Mouse (Mus musculus) forebrain, embryonic 12.5 days (tissue): ENCODE data around the gene Cadm4. TPM values are rescaled to one million over a fixed set of nuclear protein-coding genes. Genes with fewer than 3 reads are reported as not detected.
"Not testable (repeated sequence)": the region's sequence is repeated elsewhere in the genome, so short reads cannot be mapped to it uniquely, and the experiment has no call there.

Experiments
- ATAC-seq: fragments of 200-750 bp; cut with Nextera tagmentation; 2 replicates; pipeline ENCODE4 v1.8.0; 2017; ENCODE audit warnings: moderate TSS enrichment; ENCODE audit not compliant: low FRiP score
- H3K27ac ChIP-seq: fragments of 300-500 bp; sonication (generic); 2 replicates; pipeline ENCODE4 v1.5.1; 2016; ENCODE audit warnings: mild to moderate bottlenecking
- H3K27me3 ChIP-seq: fragments of 300-500 bp; sonication (generic); 2 replicates; pipeline ENCODE4 v1.6.1; 2016; ENCODE audit warnings: mild to moderate bottlenecking
- H3K36me3 ChIP-seq: fragments of 300-500 bp; sonication (generic); replicated peaks from 2 replicates; pipeline ENCODE4 v1.6.1; 2016; ENCODE audit warnings: mild to moderate bottlenecking
- H3K4me1 ChIP-seq: fragments of 300-500 bp; sonication (generic); 2 replicates; pipeline ENCODE4 v1.6.1; 2016
- H3K4me2 ChIP-seq: fragments of 300-500 bp; sonication (generic); 2 replicates; pipeline ENCODE4 v1.6.1; 2016; ENCODE audit warnings: mild to moderate bottlenecking, moderate library complexity
- H3K4me3 ChIP-seq: fragments of 300-500 bp; sonication (generic); replicated peaks from 2 replicates; pipeline ENCODE4 v1.5.1; 2016; ENCODE audit warnings: mild to moderate bottlenecking
- H3K9ac ChIP-seq: fragments of 300-500 bp; sonication (generic); 2 replicates; pipeline ENCODE4 v1.6.1; 2016; ENCODE audit warnings: mild to moderate bottlenecking
- H3K9me3 ChIP-seq: fragments of 300-500 bp; sonication (generic); 2 replicates; pipeline ENCODE4 v1.6.1; 2016
- WGBS: fragments of 180-500 bp; shearing (Covaris S2); methylation state at CpG from one replicate; pipeline ENCODE4 v1.1.7; 2016; 5-methylcytosine and 5-hydroxymethylcytosine counted together
- polyA plus RNA-seq: library from polyadenylated mRNA; unstranded; fragments of >200 nt; fragmentation: Nextera tagmentation; extraction: Ambion mirVana; gene quantifications from 2 replicates; pipeline ENCODE4 v1.2.1, GENCODE M21; 2016

The Cadm4 gene
- polyA plus RNA-seq, 1 experiment from 2014 or later, result 32.1 TPM

DNA sequence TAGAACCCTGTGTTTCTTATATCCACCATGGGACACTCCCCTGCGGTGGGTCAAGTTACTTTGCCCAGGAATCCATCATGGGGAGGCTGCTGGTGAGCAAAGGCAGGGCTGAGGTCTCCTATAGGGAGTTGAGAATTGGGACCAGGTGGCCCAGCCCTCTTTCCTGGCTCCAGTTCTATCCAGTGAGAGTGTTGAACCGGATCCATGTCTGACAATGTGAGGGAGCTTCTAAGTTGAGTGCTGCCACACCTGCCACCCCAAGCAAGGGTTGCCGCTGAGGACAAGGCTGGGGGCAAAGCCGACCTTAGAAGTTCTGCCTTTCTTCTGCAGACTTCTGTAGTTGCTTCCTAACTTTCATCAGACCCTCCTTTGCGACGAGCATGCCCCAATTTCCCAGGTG, 1.5 kb downstream of the Cadm4 start:
- not testable (repeated sequence) for ATAC-seq, H3K9me3 ChIP-seq, H3K36me3 ChIP-seq, H3K27me3 ChIP-seq, H3K27ac ChIP-seq
- Histone ChIP-seq H3K4me1 (peaks cover 77% of the 10 kb centered on the region), H3K4me2 (peak overlapping the region; percentile 88), H3K4me3 (peak overlapping the region; percentile 90), H3K9ac (peak overlapping the region; percentile 96)
- WGBS, result 58% methylated on average over 6 of the region's 6 CpGs

DNA sequence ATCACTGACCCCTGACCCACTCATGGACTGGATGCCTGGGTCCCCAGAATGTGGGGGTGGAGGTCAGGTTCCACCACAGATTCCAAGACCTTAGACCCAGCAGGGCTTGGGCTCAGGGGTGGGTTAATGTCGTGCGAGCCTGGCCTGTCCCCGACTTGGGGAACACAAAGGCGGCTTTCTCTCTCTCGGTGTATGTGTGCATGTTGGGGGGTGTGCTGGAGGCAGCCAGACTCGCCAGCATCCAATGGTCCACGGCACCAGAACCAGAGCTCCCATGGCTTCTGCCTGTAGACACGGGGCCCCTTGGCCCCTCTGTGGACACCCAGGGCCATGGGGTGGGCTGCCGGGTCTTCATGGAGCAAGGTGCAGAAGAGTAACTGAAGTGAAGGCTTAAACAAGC, 3.7 kb downstream of the Cadm4 start:
- no peaks in the 10 kb centered on the region for H3K27me3 ChIP-seq
- H3K4me2 ChIP-seq, result peak overlapping the region; percentile 57
- H3K9ac ChIP-seq, result peak overlapping the region; percentile 64; the same call in 1 of the 2 replicates
- H3K9me3 ChIP-seq, result no peaks in the 10 kb centered on the region
- peaks cover 10% of the 10 kb centered on the region for H3K36me3 ChIP-seq
- 80% methylated on average over 9 of the region's 9 CpGs for WGBS
- H3K27ac ChIP-seq, result peak overlapping the region; percentile 84
- ATAC-seq, result no peak
- peaks cover 65% of the 10 kb centered on the region for H3K4me1 ChIP-seq
- H3K4me3 ChIP-seq, result peak overlapping the region; percentile 0; the same call in 1 of the 2 replicates

DNA sequence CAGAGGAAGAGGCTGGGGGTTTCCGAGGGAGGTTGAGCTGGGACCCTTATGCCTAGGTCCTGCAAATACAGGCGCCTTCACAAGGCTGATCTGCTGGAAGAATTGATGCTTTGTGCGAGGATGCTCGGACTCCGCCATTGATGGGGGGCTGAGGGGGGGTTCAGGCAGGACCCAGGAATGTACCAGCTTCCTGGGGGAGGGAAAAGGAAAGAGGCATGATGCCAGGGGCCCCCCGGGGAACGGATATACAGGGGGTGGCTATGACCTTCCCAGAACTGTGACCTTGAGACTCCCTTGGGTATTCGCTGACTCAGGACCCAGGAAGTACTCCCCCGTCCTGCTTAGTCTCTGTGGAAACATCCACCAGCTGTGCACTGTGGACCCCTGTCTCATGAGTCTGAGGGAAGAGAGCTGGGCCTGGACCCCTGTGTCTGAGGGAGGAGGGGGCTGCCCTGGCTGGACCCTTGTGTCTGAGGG, 4.9 kb downstream of the Cadm4 start:
- Histone ChIP-seq H3K36me3 (peaks cover 16% of the 10 kb centered on the region), H3K27me3 (no peaks in the 10 kb centered on the region), H3K4me2 (peak overlapping the region; percentile 57), H3K27ac (peak overlapping the region; percentile 84), H3K4me3 (peak overlapping the region; percentile 29), H3K4me1 (peaks cover 55% of the 10 kb centered on the region), H3K9me3 (no peaks in the 10 kb centered on the region), H3K9ac (peak overlapping the region; percentile 64)
- ATAC-seq, result peak; percentile 70; the same call in 1 of the 2 replicates
- WGBS, result 42% methylated on average over 9 of the region's 9 CpGs

DNA sequence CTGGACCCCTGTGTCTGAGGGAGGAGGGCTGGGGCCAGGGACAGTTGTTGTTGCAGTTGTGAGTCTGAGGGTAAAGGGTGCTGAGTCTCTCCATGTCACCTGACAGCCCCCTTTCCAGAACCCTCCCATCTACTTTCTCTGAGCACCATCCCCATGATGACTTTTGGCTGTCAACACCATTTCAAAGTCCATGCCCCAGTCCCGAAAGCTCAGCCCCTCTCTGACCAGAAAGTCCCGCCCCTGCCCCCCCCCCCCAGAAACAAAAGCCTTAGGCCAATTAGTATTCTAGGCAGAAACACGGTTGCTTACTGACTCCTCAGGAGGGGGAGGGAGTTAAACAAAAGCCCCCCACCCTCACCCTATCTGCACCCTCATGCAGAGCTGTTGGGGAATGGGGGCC, 5.6 kb downstream of the Cadm4 start:
- peak overlapping the region; percentile 84 for H3K27ac ChIP-seq
- H3K9me3 ChIP-seq, result no peaks in the 10 kb centered on the region
- peak overlapping the region; percentile 64; the same call in 1 of the 2 replicates for H3K9ac ChIP-seq
- peaks cover 55% of the 10 kb centered on the region for H3K4me1 ChIP-seq
- H3K4me3 ChIP-seq, result no peak overlapping the region; the same call in 1 of the 2 replicates
- 25% methylated on average over 3 of the region's 3 CpGs for WGBS
- peaks cover 23% of the 10 kb centered on the region for H3K36me3 ChIP-seq
- ATAC-seq, result no peak
- no peaks in the 10 kb centered on the region for H3K27me3 ChIP-seq
- peak overlapping the region; percentile 57 for H3K4me2 ChIP-seq

DNA sequence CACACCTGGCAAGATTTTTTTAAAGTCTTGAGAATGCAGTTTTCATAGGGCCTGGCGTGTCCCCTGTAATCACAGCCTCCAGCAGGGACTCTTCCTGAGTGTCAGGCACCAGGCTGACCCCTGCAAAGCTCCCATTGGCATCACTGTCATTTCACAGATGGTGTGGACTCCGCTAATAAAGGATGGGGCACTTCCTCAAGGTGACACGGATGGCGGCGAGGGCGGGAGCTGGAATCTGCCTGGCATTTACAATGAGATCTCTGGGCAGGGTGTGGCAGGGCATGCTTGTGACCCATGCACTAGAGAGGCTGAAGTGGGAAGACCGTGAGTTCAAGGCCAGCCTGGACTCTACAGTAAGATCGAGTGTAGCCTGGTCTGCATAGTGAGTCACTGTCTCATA, 6.5 kb downstream of the Cadm4 start:
- H3K4me2 ChIP-seq, result no peak overlapping the region
- no peak overlapping the region for H3K4me3 ChIP-seq
- no peak for ATAC-seq
- peaks cover 46% of the 10 kb centered on the region for H3K4me1 ChIP-seq
- H3K27me3 ChIP-seq, result no peaks in the 10 kb centered on the region
- 87% methylated on average over 8 of the region's 8 CpGs for WGBS
- H3K9me3 ChIP-seq, result no peaks in the 10 kb centered on the region
- H3K27ac ChIP-seq, result no peak overlapping the region
- H3K9ac ChIP-seq, result no peak overlapping the region
- peaks cover 25% of the 10 kb centered on the region for H3K36me3 ChIP-seq

DNA sequence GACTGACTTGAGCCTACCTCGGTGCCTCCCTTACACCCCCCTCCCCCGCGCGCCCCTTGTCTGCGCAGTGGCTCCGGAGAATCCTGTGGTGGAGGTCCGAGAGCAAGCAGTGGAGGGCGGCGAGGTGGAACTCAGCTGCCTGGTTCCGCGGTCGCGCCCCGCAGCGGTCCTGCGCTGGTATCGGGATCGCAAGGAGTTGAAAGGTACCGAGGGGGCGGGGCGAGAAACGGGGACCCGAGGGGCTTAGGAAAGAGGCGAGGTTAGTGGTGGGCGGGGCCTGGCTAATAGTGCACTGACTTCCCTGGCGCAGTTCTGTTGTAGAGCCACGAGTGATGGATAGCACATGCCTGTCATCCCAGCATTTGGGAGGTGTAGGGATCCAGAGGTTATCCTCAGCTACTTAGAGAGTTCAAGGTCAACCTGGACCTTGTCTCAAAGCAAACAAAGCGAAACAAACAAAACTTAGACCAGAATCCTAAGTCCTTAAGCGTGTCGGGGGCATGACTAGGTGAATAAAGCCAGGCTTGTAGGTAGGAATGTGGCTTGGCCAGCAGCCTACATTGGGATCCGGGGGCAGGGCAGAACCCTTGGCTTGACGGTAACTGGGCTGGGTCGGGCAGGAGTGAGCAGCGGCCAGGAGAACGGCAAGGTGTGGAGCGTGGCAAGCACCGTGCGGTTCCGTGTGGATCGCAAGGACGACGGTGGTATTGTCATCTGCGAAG, 18.2 kb downstream of the Cadm4 start:
- ATAC-seq, result 0 out of 2 replicates have a peak, but pooled peaks have one; percentile 30

DNA sequence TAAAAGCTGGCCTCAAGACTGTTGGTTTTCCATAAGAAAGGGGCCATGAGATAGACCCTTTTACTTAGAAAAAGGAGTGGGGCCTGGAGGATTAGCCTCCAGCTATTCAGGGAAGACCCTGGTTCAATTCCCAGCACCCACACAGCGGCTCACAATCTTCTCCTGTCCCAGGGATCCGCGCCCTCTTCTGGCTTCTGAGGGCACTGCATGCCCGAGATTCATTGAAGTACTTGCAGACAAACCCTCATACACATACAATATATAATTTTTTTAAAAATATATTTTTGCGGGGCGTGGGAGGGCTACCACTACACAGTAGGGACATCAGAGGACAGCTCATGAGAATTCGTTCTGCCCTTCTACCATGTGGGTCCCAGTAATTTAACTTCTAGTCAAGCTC, 19.1 kb downstream of the Cadm4 start:
- no peak overlapping the region for H3K4me2 ChIP-seq
- ATAC-seq, result no peak
- WGBS, result 32% methylated on average over 7 of the region's 7 CpGs
- peaks cover 53% of the 10 kb centered on the region for H3K36me3 ChIP-seq
- peaks cover 37% of the 10 kb centered on the region for H3K4me1 ChIP-seq
- no peak overlapping the region for H3K9ac ChIP-seq
- peaks cover 5% of the 10 kb centered on the region; the same call in 1 of the 2 replicates for H3K9me3 ChIP-seq
- no peak overlapping the region for H3K4me3 ChIP-seq
- no peak overlapping the region for H3K27ac ChIP-seq
- H3K27me3 ChIP-seq, result peaks cover 33% of the 10 kb centered on the region

More for the DNA sequence above, 18.2 kb downstream of the Cadm4 start:
- peaks cover 54% of the 10 kb centered on the region for H3K36me3 ChIP-seq
- H3K9me3 ChIP-seq, result peaks cover 5% of the 10 kb centered on the region; the same call in 1 of the 2 replicates
- 17% methylated on average over 43 of the region's 43 CpGs for WGBS
- H3K27ac ChIP-seq, result no peak overlapping the region
- peak overlapping the region; percentile 44 for H3K4me2 ChIP-seq
- peak overlapping the region; percentile 17; the same call in 1 of the 2 replicates for H3K4me3 ChIP-seq
- peaks cover 28% of the 10 kb centered on the region for H3K4me1 ChIP-seq
- no peak overlapping the region for H3K9ac ChIP-seq
- peaks cover 33% of the 10 kb centered on the region for H3K27me3 ChIP-seq

DNA sequence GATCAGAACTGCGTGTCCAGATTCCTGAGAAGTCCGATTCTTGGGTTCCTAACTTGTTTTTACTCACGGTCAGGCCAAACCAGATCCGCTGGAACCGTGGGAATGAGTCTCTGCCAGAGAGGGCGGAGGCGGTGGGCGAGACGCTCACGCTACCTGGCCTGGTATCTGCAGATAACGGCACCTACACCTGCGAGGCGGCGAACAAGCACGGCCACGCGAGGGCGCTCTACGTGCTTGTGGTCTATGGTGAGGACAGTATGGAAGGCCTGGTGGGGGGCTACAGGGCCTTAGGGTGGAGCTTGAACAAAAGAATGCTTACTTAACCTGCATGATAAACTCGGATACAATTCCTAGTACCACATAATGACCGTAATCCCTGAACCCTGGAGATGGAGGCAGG, 19.7 kb downstream of the Cadm4 start:
- Histone ChIP-seq H3K27me3 (peaks cover 33% of the 10 kb centered on the region), H3K4me3 (no peak overlapping the region), H3K4me1 (peaks cover 42% of the 10 kb centered on the region), H3K9me3 (peaks cover 5% of the 10 kb centered on the region; the same call in 1 of the 2 replicates), H3K4me2 (no peak overlapping the region), H3K27ac (no peak overlapping the region), H3K36me3 (peaks cover 53% of the 10 kb centered on the region), H3K9ac (no peak overlapping the region)
- no peak for ATAC-seq
- WGBS, result 52% methylated on average over 21 of the region's 21 CpGs

DNA sequence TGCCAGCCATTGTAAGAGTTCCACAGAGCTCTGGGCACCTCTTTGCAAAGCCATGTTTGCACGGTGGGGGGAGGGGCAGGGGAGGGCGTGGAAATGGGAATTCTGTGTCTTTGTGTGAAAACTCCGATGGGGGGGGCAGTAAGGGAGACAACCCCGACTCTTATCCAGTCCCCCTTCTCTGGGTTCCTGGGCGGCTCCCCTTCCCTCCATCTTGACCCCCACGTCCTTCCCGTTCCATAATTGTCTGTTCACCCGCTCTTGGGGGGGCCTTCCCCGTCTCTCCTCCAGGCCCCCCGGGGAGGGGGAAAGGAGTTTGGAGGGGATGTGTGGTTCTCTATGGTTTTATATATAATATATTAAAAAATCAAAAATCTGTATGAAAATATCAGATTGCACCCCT, 22.2 kb downstream of the Cadm4 start:
- peaks cover 46% of the 10 kb centered on the region for H3K36me3 ChIP-seq
- H3K4me3 ChIP-seq, result no peak overlapping the region
- 0 out of 2 replicates have a peak overlapping the region, but pooled peaks have one; percentile 4 for H3K4me2 ChIP-seq
- no peak overlapping the region for H3K9ac ChIP-seq
- H3K4me1 ChIP-seq, result peaks cover 50% of the 10 kb centered on the region
- 25% methylated on average over 10 of the region's 10 CpGs for WGBS
- H3K9me3 ChIP-seq, result peaks cover 5% of the 10 kb centered on the region; the same call in 1 of the 2 replicates
- H3K27ac ChIP-seq, result no peak overlapping the region
- ATAC-seq, result no peak
- peaks cover 22% of the 10 kb centered on the region for H3K27me3 ChIP-seq

DNA sequence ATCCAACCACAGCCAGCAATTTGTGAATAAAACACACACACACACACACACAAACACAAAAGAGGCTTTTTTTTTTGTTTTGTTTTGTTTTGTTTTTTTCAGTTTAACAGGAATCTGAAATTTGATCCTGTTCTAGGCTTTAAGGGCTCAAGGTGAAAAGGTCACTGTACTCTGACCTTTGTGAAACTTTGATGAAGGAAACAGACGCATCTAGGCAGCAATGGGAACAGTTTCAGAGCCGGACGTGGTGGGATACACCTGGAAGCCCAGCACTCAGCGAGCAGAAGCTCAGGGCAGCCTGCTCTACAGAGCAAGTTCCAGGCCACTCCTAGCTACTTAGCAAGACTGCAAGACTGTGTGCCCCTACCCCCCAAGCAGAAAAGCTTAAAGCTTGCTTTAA, 23.0 kb downstream of the Cadm4 start:
- 20% methylated on average over 4 of the region's 4 CpGs for WGBS
- H3K4me2 ChIP-seq, result peak overlapping the region; percentile 81; the same call in 1 of the 2 replicates
- ATAC-seq, result no peak
- no peak overlapping the region for H3K9ac ChIP-seq
- peaks cover 5% of the 10 kb centered on the region; the same call in 1 of the 2 replicates for H3K9me3 ChIP-seq
- H3K27me3 ChIP-seq, result peaks cover 14% of the 10 kb centered on the region
- H3K4me3 ChIP-seq, result no peak overlapping the region
- H3K36me3 ChIP-seq, result peaks cover 39% of the 10 kb centered on the region
- H3K27ac ChIP-seq, result peak overlapping the region; percentile 100
- H3K4me1 ChIP-seq, result peaks cover 47% of the 10 kb centered on the region

DNA sequence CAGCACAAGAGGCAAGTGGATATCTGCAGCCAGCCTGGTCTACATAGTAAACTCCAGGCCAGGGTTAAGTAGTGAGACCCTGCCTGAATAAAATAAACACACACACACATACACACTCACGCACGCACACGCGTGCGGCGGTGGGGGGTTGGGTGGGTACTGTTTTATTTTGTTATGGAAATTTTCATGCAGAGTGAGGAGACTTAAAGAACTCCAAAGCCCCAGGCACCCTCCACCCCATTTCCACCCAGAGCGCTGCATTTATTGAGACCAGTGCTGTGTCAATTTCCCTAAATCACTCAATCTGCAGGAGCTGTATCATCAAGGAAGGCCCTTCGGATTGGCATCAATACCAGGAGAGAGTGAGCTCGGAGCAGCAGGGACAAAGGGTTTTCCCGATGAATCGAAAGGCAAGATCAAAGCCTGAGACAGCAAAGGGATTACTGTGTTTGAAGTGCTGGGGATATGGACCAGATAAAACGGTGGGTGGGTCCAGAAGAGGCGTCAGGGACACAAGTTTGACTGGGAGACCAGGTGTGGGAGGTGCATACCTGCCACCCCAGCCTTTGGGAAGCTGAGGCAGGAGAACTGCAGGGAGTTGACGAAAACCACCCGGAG, 23.7 kb downstream of the Cadm4 start:
- Histone ChIP-seq H3K27me3 (peaks cover 7% of the 10 kb centered on the region), H3K36me3 (peaks cover 37% of the 10 kb centered on the region), H3K4me3 (peak overlapping the region; percentile 10; the same call in 1 of the 2 replicates), H3K4me1 (peaks cover 42% of the 10 kb centered on the region), H3K9ac (peak overlapping the region; percentile 39), H3K4me2 (peak overlapping the region; percentile 81), H3K9me3 (peaks cover 4% of the 10 kb centered on the region; the same call in 1 of the 2 replicates), H3K27ac (peak overlapping the region; percentile 100)
- ATAC-seq, result no peak
- 13% methylated on average over 15 of the region's 15 CpGs for WGBS

DNA sequence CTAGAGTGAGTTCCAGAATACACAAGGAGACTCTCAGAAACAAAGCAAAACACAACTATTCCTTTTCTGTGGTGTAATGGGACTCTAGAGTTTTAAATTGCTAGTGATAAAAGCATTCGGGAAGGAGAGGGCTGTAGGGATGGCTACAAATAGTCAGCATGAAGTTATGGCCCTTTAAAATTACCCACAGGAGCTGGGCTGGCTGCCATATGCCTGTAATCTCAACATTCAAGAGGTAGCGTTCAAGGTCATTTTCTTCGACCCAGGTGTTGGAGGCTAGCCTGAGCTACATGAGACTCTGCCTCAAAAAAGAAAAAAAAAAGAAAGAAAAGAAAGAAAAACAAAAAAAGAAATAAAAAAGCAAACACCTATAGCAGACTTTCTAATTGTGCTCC, 24.2 kb downstream of the Cadm4 start:
- peaks cover 42% of the 10 kb centered on the region for H3K4me1 ChIP-seq
- H3K27me3 ChIP-seq, result peaks cover 4% of the 10 kb centered on the region; the same call in 1 of the 2 replicates
- H3K27ac ChIP-seq, result peak overlapping the region; percentile 100
- peaks cover 37% of the 10 kb centered on the region for H3K36me3 ChIP-seq
- H3K9ac ChIP-seq, result peak overlapping the region; percentile 91; the same call in 1 of the 2 replicates
- WGBS, result 17% methylated on average over 3 of the region's 3 CpGs
- H3K4me2 ChIP-seq, result peak overlapping the region; percentile 81
- no peak for ATAC-seq
- H3K4me3 ChIP-seq, result peak overlapping the region; percentile 63
- H3K9me3 ChIP-seq, result no peaks in the 10 kb centered on the region
